Mouse (Mus musculus): Measurements from ENCODE around the gene Tuba3a.

GRCm38 (mm10) chr6:125284751-125285150 is 1.1 kb downstream of the Tuba3a start:
- TF ChIP-seq CTCF (IDR thresholded peaks at IDR 0.05; ENCODE audit: borderline replicate concordance, extremely low read depth, insufficient read depth, insufficient read length) (no peak), POLR2A (IDR thresholded peaks at IDR 0.05; ENCODE audit: borderline replicate concordance, extremely low read depth, insufficient read depth, insufficient read length, poor library complexity, severe bottlenecking) (no peak)
